ENCODE assay signal across 13 mouse cellular contexts in the genomic region with DNA sequence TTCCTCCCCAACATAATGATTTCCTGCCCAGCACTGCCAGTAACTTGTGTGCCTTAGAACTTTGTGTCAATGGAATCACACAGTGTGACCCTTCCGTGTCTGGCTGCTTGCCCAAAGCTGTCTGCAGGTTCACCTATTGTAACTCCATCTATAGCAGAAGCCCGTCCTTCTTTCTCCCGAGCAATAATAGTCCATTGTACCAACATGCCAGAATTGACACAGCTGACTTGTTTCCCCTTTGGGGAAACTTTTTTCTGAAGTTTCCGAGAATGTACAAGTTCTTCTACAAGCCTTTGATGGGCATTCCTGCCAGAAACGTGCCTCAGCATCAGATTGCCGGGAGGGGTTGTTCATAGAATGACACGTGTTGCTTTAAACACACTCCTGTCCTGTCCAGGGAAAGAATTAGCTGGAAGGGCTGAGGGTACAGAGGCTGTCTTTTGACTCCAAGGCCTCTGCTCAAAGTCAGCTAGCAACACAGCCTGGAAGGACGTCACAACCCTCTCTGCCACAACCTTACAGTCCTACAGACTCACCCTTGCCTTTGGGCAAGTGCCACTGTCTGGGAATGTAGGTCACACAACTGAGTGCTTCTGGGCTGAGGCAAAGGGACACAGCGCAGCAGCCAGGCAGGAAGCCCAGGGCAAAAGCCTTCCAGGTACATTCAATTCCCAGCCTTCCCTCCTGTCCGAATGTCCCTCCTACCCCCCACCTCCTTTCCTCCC.
DNase-seq lines count a peak whose midpoint lies in the region; ATAC-seq lines count a peak whose summit lies in the region.
"Had no signal": no experiment of that assay in that cellular context is flagged by ENCODE, and none has a peak within 500 bp of the region (broad histone marks: within the 10 kb centered on the region; RNA-seq: fewer than 3 reads in every experiment).

No protein-coding gene starts in this region.

- no peak for ATAC-seq in midbrain, embryonic 11.5 days (ENCODE audit: low FRiP score)
- ATAC-seq in midbrain, embryonic 16.5 days = no peak
- no peak for ATAC-seq in forebrain, embryonic 13.5 days
- ATAC-seq: forebrain, postnatal 0 days had no signal

- H3K27me3 ChIP-seq in midbrain, embryonic 11.5 days (ENCODE audit: control insufficient read depth, insufficient read depth, low read length) = no peaks in the 10 kb centered on the region
- H3K27me3 ChIP-seq in midbrain, embryonic 16.5 days (ENCODE audit: control insufficient read depth, insufficient read depth, low read depth, low read length) = no peaks in the 10 kb centered on the region
- no peaks in the 10 kb centered on the region for H3K27me3 ChIP-seq in forebrain, embryonic 13.5 days
- H3K27me3 ChIP-seq: neural tube, embryonic 12.5 days had no signal

- H3K9ac ChIP-seq in midbrain, embryonic 11.5 days (ENCODE audit: low read length) = no peak overlapping the region
- H3K9ac ChIP-seq in midbrain, embryonic 16.5 days (ENCODE audit: low read depth, low read length) = no peak overlapping the region
- H3K9ac ChIP-seq in forebrain, embryonic 13.5 days = no peak overlapping the region
- H3K9ac ChIP-seq: forebrain, postnatal 0 days; neural tube, embryonic 12.5 days had no signal

- WGBS in midbrain, embryonic 11.5 days = 59% methylated on average over 9 of the region's 10 CpGs
- WGBS in midbrain, embryonic 16.5 days = 44% methylated on average over 10 of the region's 10 CpGs
- 27% methylated on average over 10 of the region's 10 CpGs for WGBS in forebrain, embryonic 13.5 days

- no peak overlapping the region for H3K4me3 ChIP-seq in midbrain, embryonic 11.5 days (ENCODE audit: low read depth, low read length)
- no peak overlapping the region for H3K4me3 ChIP-seq in midbrain, embryonic 16.5 days (ENCODE audit: low read depth, low read length)
- H3K4me3 ChIP-seq in forebrain, embryonic 13.5 days = no peak overlapping the region
- H3K4me3 ChIP-seq: neural tube, embryonic 12.5 days had no signal

- peak; percentile 17 to 61 for DNase-seq in adrenal gland, adult (ENCODE audit: inconsistent age in 2 of 2, low spot score in 1 of 2)
- no peak for DNase-seq in adrenal gland, postnatal 36 days
- peak; percentile 78 for DNase-seq in midbrain, embryonic 11.5 days (ENCODE audit: low spot score, missing footprints)
- peak; percentile 6 for DNase-seq in heart, postnatal 25 days (ENCODE audit: low spot score)
- peak; percentile 28 to 57 for DNase-seq in kidney, postnatal 4 days
- DNase-seq in frontal cortex, postnatal 25 days (ENCODE audit: low spot score in 2 of 2) = no peak
- DNase-seq: cerebellum, adult 11 months; forebrain, postnatal 0 days; spleen, adult 18-20 months; thymus, postnatal 14 days had no signal

- no peaks in the 10 kb centered on the region for H3K4me1 ChIP-seq in midbrain, embryonic 11.5 days (ENCODE audit: control insufficient read depth, insufficient read depth, low read length)
- H3K4me1 ChIP-seq in midbrain, embryonic 16.5 days (ENCODE audit: control insufficient read depth, insufficient read depth, low read length) = no peaks in the 10 kb centered on the region; the same call in 1 of the 2 replicates
- H3K4me1 ChIP-seq in forebrain, embryonic 13.5 days = peaks cover 22% of the 10 kb centered on the region

- no peaks in the 10 kb centered on the region for H3K36me3 ChIP-seq in midbrain, embryonic 11.5 days (ENCODE audit: control insufficient read depth, insufficient read depth, low read length)
- no peaks in the 10 kb centered on the region for H3K36me3 ChIP-seq in midbrain, embryonic 16.5 days (ENCODE audit: control insufficient read depth, insufficient read depth, low read length)
- no peaks in the 10 kb centered on the region for H3K36me3 ChIP-seq in forebrain, embryonic 13.5 days (ENCODE audit: poor library complexity, severe bottlenecking)
- H3K36me3 ChIP-seq: neural tube, embryonic 12.5 days had no signal

- no peaks in the 10 kb centered on the region for H3K9me3 ChIP-seq in midbrain, embryonic 11.5 days (ENCODE audit: control insufficient read depth, low read length)
- H3K9me3 ChIP-seq in midbrain, embryonic 16.5 days (replicated peaks; ENCODE audit: control insufficient read depth, low read length, poor library complexity, severe bottlenecking) = no peaks in the 10 kb centered on the region
- no peaks in the 10 kb centered on the region for H3K9me3 ChIP-seq in forebrain, embryonic 13.5 days (replicated peaks)
- H3K9me3 ChIP-seq: neural tube, embryonic 12.5 days had no signal

- H3K27ac ChIP-seq in midbrain, embryonic 11.5 days (ENCODE audit: low read depth, low read length) = no peak overlapping the region
- no peak overlapping the region for H3K27ac ChIP-seq in midbrain, embryonic 16.5 days (ENCODE audit: low read length)
- H3K27ac ChIP-seq in forebrain, embryonic 13.5 days = no peak overlapping the region
- H3K27ac ChIP-seq: neural tube, embryonic 12.5 days had no signal

- intact Hi-C loops in heart, postnatal 25 days (cut with DNase I) = no loop called here

- no peak overlapping the region for H3K4me2 ChIP-seq in midbrain, embryonic 11.5 days
- no peak overlapping the region for H3K4me2 ChIP-seq in midbrain, embryonic 16.5 days (ENCODE audit: low read length)
- no peak overlapping the region for H3K4me2 ChIP-seq in forebrain, embryonic 13.5 days
- H3K4me2 ChIP-seq: neural tube, embryonic 12.5 days had no signal

Comparison
In these comparisons a context has a peak if more than half of its experiments do, and no peak if none do; other contexts are left out.
1. DNase-seq: peak in adrenal gland, adult (2 of 2), midbrain, embryonic 11.5 days (single experiment), heart, postnatal 25 days (single experiment) and kidney, postnatal 4 days (2 of 2); none in adrenal gland, postnatal 36 days (0 of 2) and frontal cortex, postnatal 25 days (0 of 2).